Mouse (Mus musculus): ENCODE data around the gene Olfr152.

Gene Olfr152

DNA sequence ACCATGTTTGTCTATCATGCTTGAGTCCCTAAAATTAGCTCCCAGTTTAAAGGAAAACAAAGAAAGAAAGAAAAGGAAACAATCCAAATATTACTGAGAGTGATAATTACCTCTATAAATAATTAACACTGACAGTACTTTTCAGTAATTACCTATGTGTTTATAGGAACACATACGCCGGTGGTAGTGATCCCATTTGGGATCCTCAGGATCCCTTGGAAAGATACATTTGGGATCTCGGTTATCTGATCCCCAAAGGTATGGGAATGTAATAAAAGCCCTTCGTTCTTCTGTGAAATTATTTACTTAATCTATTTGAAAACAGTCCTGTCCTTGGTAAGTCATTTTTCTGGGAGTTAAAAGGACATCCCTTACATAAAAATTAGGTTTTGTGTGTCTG lies at the start of gene Olfr152:
Gene Olfr152, plus strand, starts transcription at position 301 of the 400 bp plus-strand sequence.
- DNase-seq (ENCODE audit: low read depth, low spot score): no peak

DNA sequence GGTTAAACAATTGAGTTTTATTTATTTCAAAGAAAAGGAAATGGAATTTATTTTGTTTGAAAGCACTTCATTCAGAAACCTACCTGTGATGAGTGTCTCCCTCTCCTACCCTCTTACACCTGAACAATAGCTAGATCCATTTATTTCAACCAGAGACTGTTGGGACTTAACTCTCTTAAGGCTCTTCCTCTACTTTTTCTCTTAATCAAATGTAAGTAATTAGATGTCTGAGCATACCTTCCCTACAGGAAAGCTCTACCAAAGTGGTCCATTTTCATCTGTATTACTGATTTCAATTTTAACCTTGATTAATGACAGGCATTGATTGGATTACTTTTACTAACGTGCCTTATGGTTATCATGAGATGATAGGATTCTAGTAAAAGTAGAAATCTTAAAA lies 39.4 kb upstream of the Olfr152 start, which contains the start of gene Olfr1138:
Gene Olfr1138, minus strand, starts transcription at position 101 of the 400 bp plus-strand sequence.
- no peak for DNase-seq (ENCODE audit: low read depth, low spot score)

DNA sequence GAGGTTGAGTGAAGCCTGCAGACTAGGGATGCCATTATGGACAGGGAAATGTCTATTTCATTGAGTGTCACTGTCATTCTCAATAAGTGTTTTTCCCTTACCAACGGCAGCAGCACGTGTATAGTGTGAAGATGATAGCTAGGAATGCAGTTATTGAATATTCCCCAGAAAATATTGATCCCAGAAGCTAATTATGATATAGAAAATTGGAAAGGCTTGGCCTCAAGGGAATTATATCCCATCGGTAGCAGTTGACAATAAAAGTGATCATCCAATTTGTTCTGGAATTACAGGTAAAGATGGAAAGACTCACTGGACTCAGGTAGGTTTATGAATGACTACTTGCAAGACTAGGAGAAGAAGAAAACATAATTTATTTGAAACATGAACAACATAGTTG lies 35.8 kb upstream of the Olfr152 start, which contains the start of gene Olfr1140:
Gene Olfr1140, plus strand, starts transcription at position 301 of the 400 bp plus-strand sequence.
- no peak for DNase-seq (ENCODE audit: low read depth, low spot score)

DNA sequence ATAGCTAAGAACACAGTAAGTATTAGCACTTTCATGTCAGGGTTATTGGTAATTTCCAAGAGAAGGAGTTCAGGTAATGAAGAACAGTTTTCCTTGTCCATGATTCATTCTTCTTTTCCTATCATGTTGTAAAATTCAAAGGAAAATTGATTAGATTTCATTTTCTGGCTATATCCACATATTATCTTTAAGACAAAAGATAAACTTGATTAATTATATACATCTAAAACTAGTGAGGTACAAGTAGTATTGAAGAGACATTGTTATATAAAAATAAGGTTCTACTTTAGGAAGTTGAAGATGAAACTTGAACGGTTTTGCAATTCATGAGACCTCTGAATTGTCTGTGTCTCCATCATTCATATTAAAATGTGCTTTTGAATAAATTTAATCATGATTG lies 25.4 kb upstream of the Olfr152 start, which contains the start of gene Olfr1141:
Gene Olfr1141, minus strand, starts transcription at position 101 of the 400 bp plus-strand sequence.
- DNase-seq (ENCODE audit: low read depth, low spot score): no peak

DNA sequence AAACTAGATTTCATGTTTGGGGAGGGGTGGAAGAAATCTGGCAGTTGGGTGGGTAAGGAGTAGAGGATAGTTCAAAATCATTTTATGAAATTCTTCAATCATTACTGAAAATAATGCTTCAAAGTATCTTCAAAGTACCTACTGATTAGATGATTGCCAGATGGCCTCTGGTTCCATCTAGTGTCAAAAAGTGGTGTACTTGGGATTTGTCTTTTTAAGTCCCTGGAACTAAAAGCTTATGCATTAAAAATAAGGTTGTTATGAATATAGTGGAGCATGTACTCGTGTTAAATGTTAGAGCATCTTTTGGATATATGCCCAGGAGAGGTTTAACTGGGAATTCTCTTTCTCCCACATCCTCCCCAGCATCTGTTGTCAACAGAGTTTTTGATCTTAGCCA lies 3.1 kb upstream of the Olfr152 start:
- DNase-seq (ENCODE audit: low read depth, low spot score): no peak

DNA sequence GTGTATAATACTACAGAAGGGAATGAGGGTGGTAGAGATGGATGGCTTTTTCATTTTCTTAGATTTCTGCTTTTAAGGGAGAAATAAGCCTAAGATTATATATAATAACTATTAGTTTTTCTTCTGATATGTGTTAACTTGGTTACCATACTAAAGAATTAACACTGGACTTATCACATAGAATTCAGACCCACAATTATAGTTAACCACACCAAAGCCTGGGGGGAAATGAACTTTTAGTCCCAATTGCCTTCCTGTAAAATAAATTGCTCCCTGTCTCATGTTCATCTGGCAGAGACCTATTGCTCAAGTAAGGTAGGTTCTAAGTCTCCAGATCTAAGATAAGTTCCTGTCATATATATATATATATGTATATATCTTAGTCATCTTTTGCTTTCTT lies 21.0 kb downstream of the Olfr152 start, which contains the start of gene Olfr1143:
Gene Olfr1143, plus strand, starts transcription at position 301 of the 400 bp plus-strand sequence.
- no peak for DNase-seq (ENCODE audit: low read depth, low spot score)

DNA sequence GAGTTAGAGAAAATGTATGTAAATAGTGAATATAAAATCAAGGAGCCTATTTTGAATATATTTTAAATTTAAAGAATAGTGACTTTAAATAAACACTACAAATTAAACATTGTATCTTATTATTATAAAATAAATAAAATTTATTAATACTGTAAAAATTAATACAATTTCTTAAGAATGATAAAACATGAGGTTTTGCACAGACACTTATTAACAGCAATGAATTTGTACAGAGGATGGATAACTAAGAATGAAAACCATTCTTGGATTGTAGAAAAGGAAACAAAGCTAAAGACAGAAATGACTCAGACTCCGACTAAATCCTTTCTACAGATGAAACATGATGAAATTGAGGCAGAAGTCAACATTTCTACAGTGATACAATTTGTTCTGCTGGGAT lies 30.2 kb downstream of the Olfr152 start, which contains the start of gene Olfr1145:
Gene Olfr1145, plus strand, starts transcription at position 301 of the 400 bp plus-strand sequence.
- DNase-seq (ENCODE audit: low read depth, low spot score): no peak

DNA sequence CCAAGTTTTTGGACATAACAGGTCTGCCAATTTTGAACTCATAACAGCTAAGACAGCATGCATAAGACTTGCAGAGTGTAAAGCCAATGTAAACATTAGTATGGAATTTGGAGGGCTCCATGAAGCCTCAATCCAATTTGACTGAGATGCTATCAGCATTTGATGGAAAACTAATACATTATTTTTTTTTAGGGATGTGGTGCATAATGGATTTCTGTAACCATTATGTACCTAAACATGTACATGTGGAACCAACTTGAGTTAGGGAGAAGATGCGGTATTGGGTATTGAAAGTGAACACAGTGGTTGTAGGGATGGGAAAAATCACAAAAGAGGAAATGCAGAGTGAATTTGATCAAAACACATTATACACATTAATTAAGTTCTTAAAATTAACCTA lies 51.0 kb downstream of the Olfr152 start, which contains the start of gene Olfr1148:
Gene Olfr1148, plus strand, starts transcription at position 301 of the 400 bp plus-strand sequence.
- DNase-seq (ENCODE audit: low read depth, low spot score): no peak

Data from c-Kit-negative CD71-positive TER-119-positive erythroid progenitor cells, embryonic 14.5 days (primary cell).